Mouse (Mus musculus) midbrain, embryonic 11.5 days (tissue): ENCODE data around the gene Zbtb26. TPM values are rescaled to one million over a fixed set of nuclear protein-coding genes. Genes with fewer than 3 reads are reported as not detected.

Experiments
- ATAC-seq: fragments of 200-750 bp; cut with Nextera tagmentation; 2 replicates; pipeline ENCODE4 v1.8.0; 2017; ENCODE audit warnings: moderate TSS enrichment, moderate library complexity; ENCODE audit not compliant: low FRiP score
- DNase-seq: peaks from one replicate; pipeline ENCODE4 v3.0.0; 2015; ENCODE audit warnings: low spot score; ENCODE audit errors: missing footprints
- H3K27ac ChIP-seq: fragments of 300-500 bp; sonication (generic); 2 replicates; pipeline ENCODE4 v1.5.1; 2014; ENCODE audit warnings: low read depth, low read length
- H3K27me3 ChIP-seq: fragments of 300-500 bp; sonication (generic); 2 replicates; pipeline ENCODE4 v1.6.1; 2014; ENCODE audit warnings: mild to moderate bottlenecking, low read length, moderate library complexity, mixed read lengths; ENCODE audit not compliant: control insufficient read depth, insufficient read depth
- H3K36me3 ChIP-seq: fragments of 300-500 bp; sonication (generic); 2 replicates; pipeline ENCODE4 v1.6.1; 2014; ENCODE audit warnings: mild to moderate bottlenecking, low read length, moderate library complexity, mixed read lengths; ENCODE audit not compliant: control insufficient read depth, insufficient read depth
- H3K4me1 ChIP-seq: fragments of 300-500 bp; sonication (generic); 2 replicates; pipeline ENCODE4 v1.6.1; 2014; ENCODE audit warnings: low read length; ENCODE audit not compliant: control insufficient read depth, insufficient read depth
- H3K4me2 ChIP-seq: fragments of 300-500 bp; sonication (generic); 2 replicates; pipeline ENCODE4 v1.6.1; 2014; ENCODE audit warnings: mild to moderate bottlenecking, moderate library complexity
- H3K4me3 ChIP-seq: fragments of 300-500 bp; sonication (generic); 2 replicates; pipeline ENCODE4 v1.5.1; 2014; ENCODE audit warnings: low read depth, low read length
- H3K9ac ChIP-seq: fragments of 300-500 bp; sonication (generic); 2 replicates; pipeline ENCODE4 v1.6.1; 2014; ENCODE audit warnings: low read length
- H3K9me3 ChIP-seq: fragments of 300-500 bp; sonication (generic); 2 replicates; pipeline ENCODE4 v1.6.1; 2016; ENCODE audit warnings: low read length; ENCODE audit not compliant: control insufficient read depth
- WGBS: fragments of 180-500 bp; shearing (Covaris S2); extraction: QIAGEN DNeasy Blood & Tissue Kit; methylation state at CpG from one replicate; pipeline ENCODE4 v1.1.7; 2014; 5-methylcytosine and 5-hydroxymethylcytosine counted together
- polyA plus RNA-seq: library from polyadenylated mRNA; unstranded; fragments of >200 nt; fragmentation: Nextera tagmentation; extraction: Ambion mirVana; gene quantifications from 2 replicates; pipeline ENCODE4 v1.2.1, GENCODE M21; 2014

Gene Zbtb26
- polyA plus RNA-seq, result 11.7 and 14.1 TPM in 2 replicates

GRCm38 (mm10) chr2:37442611-37443591 is at the start of gene Zbtb26, which contains the start of the genes Zbtb6 and Rabgap1:
Gene Zbtb26, minus strand, starts transcription at chr2:37443135.
Gene Zbtb6, minus strand, starts transcription at chr2:37443171.
Gene Rabgap1, plus strand, starts transcription at chr2:37443279.
- peak within 1 kb of the TSS; percentile 76 for H3K4me2 ChIP-seq
- H3K36me3 ChIP-seq, result no peaks in the 10 kb centered on the region
- WGBS, result under 1% methylated on average over 51 of the region's 51 CpGs
- H3K9me3 ChIP-seq, result no peaks in the 10 kb centered on the region
- peak within 1 kb of the TSS; percentile 85 for H3K9ac ChIP-seq
- no peaks in the 10 kb centered on the region for H3K27me3 ChIP-seq
- H3K4me1 ChIP-seq, result peaks cover 4% of the 10 kb centered on the region
- peak within 1 kb of the TSS; percentile 80 for H3K27ac ChIP-seq
- ATAC-seq (peak; percentile 99), DNase-seq (peak; percentile 99)
- H3K4me3 ChIP-seq, result peak within 1 kb of the TSS; percentile 81

GRCm38 (mm10) chr2:37488956-37489355 is 46.0 kb upstream of the Zbtb26 start:
- Histone ChIP-seq H3K4me1 (no peaks in the 10 kb centered on the region), H3K9me3 (no peaks in the 10 kb centered on the region), H3K27ac (no peak overlapping the region), H3K27me3 (no peaks in the 10 kb centered on the region), H3K4me3 (no peak overlapping the region), H3K36me3 (peaks cover 23% of the 10 kb centered on the region; the same call in 1 of the 2 replicates), H3K9ac (no peak overlapping the region), H3K4me2 (no peak overlapping the region)
- WGBS, result 95% methylated on average over 2 of the region's 2 CpGs
- ATAC-seq, result no peak
- DNase-seq, result no peak

DNA sequence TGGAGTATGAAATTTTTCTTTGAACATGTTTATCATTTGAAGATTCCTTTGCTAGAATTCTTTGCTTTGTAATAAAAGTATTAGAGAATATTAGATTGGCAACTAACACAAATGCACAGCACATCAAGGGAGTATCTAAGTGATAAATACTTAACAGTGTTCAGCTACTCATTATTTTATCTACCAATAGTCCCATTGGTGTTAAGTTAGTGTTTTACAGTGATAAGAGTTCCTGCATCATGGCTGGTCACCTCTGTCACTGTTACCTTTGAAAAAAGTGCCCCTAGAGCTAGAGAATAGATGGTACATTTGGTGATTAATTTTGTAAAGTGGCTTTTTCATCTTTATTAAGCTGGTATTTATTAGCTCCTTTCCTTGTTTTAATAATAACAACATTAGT is 43.5 kb upstream of the Zbtb26 start:
- DNase-seq (no peak), ATAC-seq (no peak)
- Histone ChIP-seq H3K4me1 (no peaks in the 10 kb centered on the region), H3K4me3 (no peak overlapping the region), H3K9me3 (no peaks in the 10 kb centered on the region), H3K4me2 (no peak overlapping the region), H3K36me3 (peaks cover 26% of the 10 kb centered on the region), H3K27ac (no peak overlapping the region), H3K27me3 (no peaks in the 10 kb centered on the region), H3K9ac (no peak overlapping the region)

GRCm38 (mm10) chr2:37485370-37485769 is 42.4 kb upstream of the Zbtb26 start:
- Histone ChIP-seq H3K4me2 (no peak overlapping the region), H3K4me1 (no peaks in the 10 kb centered on the region), H3K9ac (no peak overlapping the region), H3K27me3 (no peaks in the 10 kb centered on the region), H3K36me3 (peaks cover 26% of the 10 kb centered on the region), H3K27ac (no peak overlapping the region), H3K9me3 (no peaks in the 10 kb centered on the region), H3K4me3 (no peak overlapping the region)
- WGBS, result 89% methylated on average over 1 of the region's 1 CpGs
- ATAC-seq (no peak), DNase-seq (peak; percentile 95)

DNA sequence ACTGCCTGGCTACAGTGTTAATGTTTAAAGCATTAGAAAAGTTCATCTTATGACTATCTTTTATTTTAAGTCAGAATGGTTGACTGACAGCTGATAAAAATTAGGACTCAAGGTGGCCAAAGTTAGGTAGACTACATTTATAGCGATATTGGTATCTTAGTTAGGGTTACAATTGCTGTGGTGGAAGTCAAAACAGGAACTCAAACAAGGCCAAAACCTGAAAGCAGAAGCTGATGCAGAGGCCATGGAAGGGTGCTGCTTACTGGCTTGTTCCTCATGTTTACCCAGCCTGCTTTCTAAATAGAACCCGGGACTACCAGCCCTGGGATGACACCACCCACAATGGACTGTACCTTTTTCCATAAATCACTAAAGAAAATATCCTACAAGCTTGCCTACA is 41.2 kb upstream of the Zbtb26 start:
- Histone ChIP-seq H3K9ac (no peak overlapping the region), H3K27ac (no peak overlapping the region), H3K36me3 (peaks cover 23% of the 10 kb centered on the region), H3K4me1 (no peaks in the 10 kb centered on the region), H3K27me3 (no peaks in the 10 kb centered on the region), H3K4me3 (no peak overlapping the region), H3K9me3 (no peaks in the 10 kb centered on the region), H3K4me2 (no peak overlapping the region)
- DNase-seq, result no peak
- 87% methylated on average over 2 of the region's 2 CpGs for WGBS
- ATAC-seq, result no peak

- no peak for ATAC-seq
- H3K36me3 ChIP-seq, result peaks cover 24% of the 10 kb centered on the region
Observed at GRCm38 (mm10) chr2:37480039-37480438, 37.1 kb upstream of the Zbtb26 start.

GRCm38 (mm10) chr2:37479559-37479958 is 36.6 kb upstream of the Zbtb26 start:
- H3K9me3 ChIP-seq, result no peaks in the 10 kb centered on the region
- H3K36me3 ChIP-seq, result peaks cover 22% of the 10 kb centered on the region
- no peak for DNase-seq

More at GRCm38 (mm10) chr2:37480039-37480438, 37.1 kb upstream of the Zbtb26 start:
- Histone ChIP-seq H3K4me3 (no peak overlapping the region), H3K27me3 (no peaks in the 10 kb centered on the region), H3K9me3 (no peaks in the 10 kb centered on the region), H3K27ac (no peak overlapping the region), H3K9ac (no peak overlapping the region), H3K4me2 (no peak overlapping the region), H3K4me1 (no peaks in the 10 kb centered on the region)
- no peak for DNase-seq
- WGBS, result 96% methylated on average over 2 of the region's 2 CpGs

DNA sequence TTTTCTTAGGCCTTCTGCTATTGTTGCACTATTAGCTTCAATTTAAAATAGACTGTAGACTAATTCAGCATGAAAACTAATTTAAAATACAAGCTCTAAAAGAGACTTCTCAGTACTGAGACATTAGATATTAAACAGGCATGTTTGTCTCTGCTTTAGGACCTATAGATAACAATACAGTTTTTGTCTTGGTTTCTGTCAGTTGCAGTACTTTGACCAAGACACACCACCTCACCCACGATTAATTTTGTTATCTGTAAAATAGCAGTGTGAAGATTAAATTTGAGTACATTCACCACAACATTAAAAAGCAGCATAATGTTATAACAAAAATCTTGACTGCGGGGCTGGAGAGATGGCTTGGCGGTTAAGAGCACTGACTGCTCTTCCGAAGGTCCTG is 23.3 kb upstream of the Zbtb26 start:
- ATAC-seq, result no peak
- Histone ChIP-seq H3K4me3 (no peak overlapping the region), H3K9ac (no peak overlapping the region), H3K27ac (no peak overlapping the region), H3K4me2 (no peak overlapping the region), H3K4me1 (no peaks in the 10 kb centered on the region), H3K27me3 (no peaks in the 10 kb centered on the region), H3K9me3 (no peaks in the 10 kb centered on the region), H3K36me3 (peaks cover 7% of the 10 kb centered on the region; the same call in 1 of the 2 replicates)
- 97% methylated on average over 4 of the region's 4 CpGs for WGBS
- no peak for DNase-seq

More at GRCm38 (mm10) chr2:37479559-37479958, 36.6 kb upstream of the Zbtb26 start:
- no peak overlapping the region for H3K4me3 ChIP-seq
- no peak overlapping the region for H3K9ac ChIP-seq
- no peaks in the 10 kb centered on the region for H3K27me3 ChIP-seq
- no peak overlapping the region for H3K4me2 ChIP-seq
- H3K4me1 ChIP-seq, result no peaks in the 10 kb centered on the region
- no peak overlapping the region for H3K27ac ChIP-seq
- no peak for ATAC-seq

- Histone ChIP-seq H3K4me1 (no peaks in the 10 kb centered on the region), H3K4me2 (no peak overlapping the region), H3K36me3 (no peaks in the 10 kb centered on the region), H3K27ac (no peak overlapping the region), H3K27me3 (no peaks in the 10 kb centered on the region), H3K9ac (no peak overlapping the region), H3K9me3 (peaks cover 3% of the 10 kb centered on the region; the same call in 1 of the 2 replicates), H3K4me3 (no peak overlapping the region)
- ATAC-seq (no peak), DNase-seq (no peak)
- 96% methylated on average over 4 of the region's 4 CpGs for WGBS
Observed at GRCm38 (mm10) chr2:37460707-37461106, 17.8 kb upstream of the Zbtb26 start.
